Mouse (Mus musculus) gonadal fat pad, adult 2 months (tissue): ENCODE data around the gene Jak1. TPM values are rescaled to one million over a fixed set of nuclear protein-coding genes. Genes with fewer than 3 reads are reported as not detected.

ENCODE experiments used
- DNase-seq: peaks from one replicate; pipeline ENCODE4 v3.0.0-alpha.2; 2012; ENCODE audit warnings: low read depth
- polyA plus RNA-seq: library from polyadenylated mRNA; depleted of rRNA; stranded (reverse); fragments of >200 nt; gene quantifications from 2 replicates; pipeline ENCODE4 v1.2.3, GENCODE M21; 2012; rRNA removed

The Jak1 gene
- polyA plus RNA-seq, 1 experiment, result 49.4 TPM

GRCm38 (mm10) chr4:101146891-101147655 lies 118.0 kb downstream of the Jak1 start:
- no peak for DNase-seq

DNA sequence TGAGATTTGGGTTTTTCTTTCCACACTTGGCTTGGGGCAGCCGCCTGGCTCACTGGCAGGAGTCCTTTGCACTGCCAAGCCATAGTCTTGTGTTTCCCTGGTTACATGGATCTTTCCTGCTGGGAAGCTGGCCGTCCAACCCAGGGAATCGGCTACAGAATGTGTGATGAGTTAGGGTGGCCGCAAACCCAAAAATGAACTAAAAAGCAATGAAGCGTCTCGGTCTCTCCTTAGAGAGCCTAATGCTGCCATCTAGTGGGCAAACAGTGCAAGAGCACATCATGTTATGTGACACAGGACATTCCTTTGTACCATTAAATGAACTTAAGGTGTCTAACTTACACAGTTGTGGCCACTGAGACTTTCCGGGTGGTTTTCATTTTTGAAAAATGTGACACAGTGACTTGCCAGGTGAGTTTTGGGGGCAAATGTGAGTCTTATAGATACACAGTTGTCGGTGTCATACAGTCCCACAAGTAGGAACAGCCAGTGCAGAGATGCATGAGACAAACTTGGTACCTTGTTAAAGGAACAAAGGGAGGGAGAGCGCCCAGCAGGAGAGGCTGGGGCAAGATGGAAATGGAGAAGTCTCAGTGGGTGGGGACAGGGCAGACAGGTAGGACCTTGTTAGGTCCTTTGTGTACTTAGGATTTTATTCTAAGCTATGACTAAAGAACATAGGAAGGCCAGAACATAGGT lies 118.9 kb downstream of the Jak1 start:
- DNase-seq, result no peak

DNA sequence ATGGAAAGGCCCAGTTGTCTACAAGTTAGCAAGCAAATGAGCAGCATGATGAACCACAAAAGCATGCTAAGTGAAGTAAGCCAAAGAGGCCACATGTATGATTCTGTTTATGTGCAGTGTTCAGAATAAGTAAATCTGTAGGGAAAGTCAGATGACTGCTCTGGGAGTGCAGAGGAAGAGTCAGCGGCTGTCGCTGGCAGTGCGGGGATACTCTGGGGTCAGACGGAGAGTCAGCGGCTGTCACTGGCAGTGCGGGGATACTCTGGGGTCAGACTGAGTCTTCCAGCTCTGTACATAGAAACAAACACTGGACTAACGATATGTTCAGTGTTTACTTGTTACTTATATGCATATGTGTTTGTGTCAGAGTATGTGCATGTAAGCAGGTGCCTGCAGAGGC lies 120.3 kb downstream of the Jak1 start:
- no peak for DNase-seq

- no peak for DNase-seq
Observed at GRCm38 (mm10) chr4:101144361-101144760, 120.7 kb downstream of the Jak1 start.

GRCm38 (mm10) chr4:101143901-101144300 lies 121.2 kb downstream of the Jak1 start:
- DNase-seq, result no peak

GRCm38 (mm10) chr4:101141768-101142167 lies 123.3 kb downstream of the Jak1 start:
- DNase-seq, result no peak

DNA sequence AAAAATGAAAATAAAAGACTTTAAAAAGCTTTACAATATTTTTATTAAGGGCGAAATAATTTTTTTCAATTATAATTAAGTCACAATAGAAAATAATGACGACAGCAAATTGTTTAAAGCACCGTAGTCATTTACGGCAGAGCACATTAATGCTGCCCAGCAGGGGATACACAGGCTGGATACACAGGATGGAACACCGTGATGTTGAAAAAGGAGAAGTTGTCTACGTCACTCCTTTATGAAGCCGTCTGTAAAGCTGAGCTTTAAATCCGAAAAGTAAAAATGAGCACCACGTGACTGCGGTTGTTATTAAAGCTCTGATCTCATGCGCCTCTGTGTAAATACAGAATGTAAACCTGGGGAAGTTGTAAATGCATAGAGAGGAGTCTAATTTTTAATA lies 127.1 kb downstream of the Jak1 start:
- no peak for DNase-seq

GRCm38 (mm10) chr4:101135909-101136308 lies 129.2 kb downstream of the Jak1 start:
- no peak for DNase-seq

DNA sequence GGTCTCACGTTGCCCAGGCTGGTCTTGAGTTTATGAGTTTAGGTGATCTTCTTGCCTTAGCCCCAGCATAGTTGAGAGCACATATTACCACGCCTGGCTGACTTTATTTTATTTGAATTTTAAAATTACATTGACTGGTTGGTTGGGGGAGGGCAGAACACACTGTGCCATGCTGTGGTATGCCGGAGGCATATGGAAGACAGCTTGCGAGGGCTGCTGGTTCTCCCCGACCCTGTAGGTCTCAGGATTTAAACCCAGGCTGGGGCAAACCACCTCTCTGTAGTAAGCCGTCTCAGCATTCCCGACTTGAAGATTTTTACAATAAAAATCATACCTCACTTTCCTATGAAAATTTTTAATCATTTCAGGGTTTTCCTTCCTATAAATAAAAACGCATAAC lies 130.1 kb downstream of the Jak1 start:
- no peak for DNase-seq

GRCm38 (mm10) chr4:101121002-101121401 lies 144.1 kb downstream of the Jak1 start:
- DNase-seq, result no peak

GRCm38 (mm10) chr4:101107122-101107521 lies 158.0 kb downstream of the Jak1 start:
- no peak for DNase-seq

Other genes with a start within 250 kb of the Jak1 start
- not detected in 2 replicates for gene Gm10577, start 244.6 kb downstream of the Jak1 start, polyA plus RNA-seq
- gene Raver2, start 196.3 kb downstream of the Jak1 start, polyA plus RNA-seq, result 17.3 and 21.1 TPM in 2 replicates
- 11.0 and 12.8 TPM in 2 replicates for gene Ak4, start 154.0 kb upstream of the Jak1 start, polyA plus RNA-seq
- gene Dnajc6, start 231.4 kb upstream of the Jak1 start, polyA plus RNA-seq, result 1.8 and 2.7 TPM in 2 replicates